Mouse (Mus musculus): Measurements from ENCODE around the gene Zfp653.
A peak's percentile ranks its signal among the peaks of the same experiment; 100 is the strongest.
"Not testable (repeated sequence)": the region's sequence is repeated elsewhere in the genome, so short reads cannot be mapped to it uniquely, and the experiment has no call there.

Zfp653 gene

GRCm38 (mm10) chr9:22070791-22071573 lies at the start of gene Zfp653, which contains the start of gene Gm49318:
Zfp653 (minus strand) TSS chr9:22071376.
Gm49318 (minus strand) TSS chr9:22071259.
- peak; percentile 93 for DNase-seq (ENCODE audit: extremely low read depth, low read depth)

- no peak for DNase-seq (ENCODE audit: extremely low read depth, low read depth)
Observed at GRCm38 (mm10) chr9:22119543-22119942, 48.4 kb upstream of the Zfp653 start.

- DNase-seq (ENCODE audit: extremely low read depth, low read depth): peak; percentile 86
Observed at GRCm38 (mm10) chr9:22117754-22118456, 46.7 kb upstream of the Zfp653 start.

DNA sequence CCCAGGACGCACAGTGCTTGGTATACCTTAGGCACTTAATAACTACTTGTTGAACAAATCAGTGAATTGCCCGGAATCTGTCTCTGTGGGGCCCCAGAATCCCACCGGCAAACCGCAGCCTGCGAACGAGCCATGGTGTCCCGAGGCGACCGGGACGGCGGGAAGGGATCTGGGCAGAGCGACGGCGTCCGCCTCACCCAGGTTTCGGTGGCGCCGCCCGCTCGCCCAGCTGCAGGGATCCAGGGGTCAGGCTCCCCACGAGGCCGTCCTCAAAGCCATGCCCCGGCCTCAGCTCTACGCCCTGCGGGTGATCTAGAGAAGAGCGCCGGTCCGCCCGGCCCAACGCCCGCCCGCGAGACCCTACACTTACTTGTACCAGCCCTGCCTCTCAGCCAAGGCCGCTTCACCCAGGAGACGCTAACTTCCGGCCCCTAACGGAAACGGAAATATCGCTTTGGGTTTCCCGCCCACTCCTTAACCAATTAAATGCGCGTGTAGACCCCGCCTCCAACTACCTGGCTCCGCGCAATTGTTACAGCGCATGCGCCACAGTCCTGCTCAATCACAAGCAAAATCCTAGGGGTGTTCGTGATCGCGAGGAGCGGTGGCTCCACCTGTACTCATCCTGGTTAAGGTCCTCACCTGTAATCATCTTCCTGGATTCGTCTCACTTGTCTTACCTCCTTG lies 45.7 kb upstream of the Zfp653 start, which contains the start of gene Elof1:
TSS of gene Elof1 (minus strand) at position 433 of the 687 bp plus-strand sequence.
- DNase-seq (ENCODE audit: extremely low read depth, low read depth): peak; percentile 98

DNA sequence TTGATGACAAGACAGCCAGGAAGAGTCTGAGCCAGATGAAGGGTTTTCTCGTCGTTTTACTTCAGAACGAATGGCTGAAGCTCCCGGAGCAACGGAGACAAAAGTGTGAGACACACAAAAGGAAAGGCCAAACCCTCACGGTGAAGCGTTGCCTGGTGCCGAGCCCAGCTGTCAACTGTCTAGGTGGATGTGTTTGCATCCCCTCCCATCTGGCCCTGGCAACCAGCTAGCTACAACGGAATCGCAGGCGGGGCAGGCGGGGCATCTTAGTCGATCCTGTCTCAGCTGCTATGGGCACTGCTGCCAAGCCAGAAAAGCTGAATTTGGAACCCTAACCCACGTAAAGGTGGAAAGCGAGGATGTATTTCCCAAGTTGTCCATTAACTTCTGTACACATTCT lies 44.9 kb upstream of the Zfp653 start:
- DNase-seq (ENCODE audit: extremely low read depth, low read depth): no peak

- DNase-seq (ENCODE audit: extremely low read depth, low read depth): no peak
Observed at GRCm38 (mm10) chr9:22115635-22116034, 44.5 kb upstream of the Zfp653 start.

GRCm38 (mm10) chr9:22108194-22108593 lies 37.0 kb upstream of the Zfp653 start:
- DNase-seq (ENCODE audit: extremely low read depth, low read depth): no peak

- DNase-seq (ENCODE audit: extremely low read depth, low read depth): no peak
Observed at GRCm38 (mm10) chr9:22099922-22100321, 28.7 kb upstream of the Zfp653 start.

DNA sequence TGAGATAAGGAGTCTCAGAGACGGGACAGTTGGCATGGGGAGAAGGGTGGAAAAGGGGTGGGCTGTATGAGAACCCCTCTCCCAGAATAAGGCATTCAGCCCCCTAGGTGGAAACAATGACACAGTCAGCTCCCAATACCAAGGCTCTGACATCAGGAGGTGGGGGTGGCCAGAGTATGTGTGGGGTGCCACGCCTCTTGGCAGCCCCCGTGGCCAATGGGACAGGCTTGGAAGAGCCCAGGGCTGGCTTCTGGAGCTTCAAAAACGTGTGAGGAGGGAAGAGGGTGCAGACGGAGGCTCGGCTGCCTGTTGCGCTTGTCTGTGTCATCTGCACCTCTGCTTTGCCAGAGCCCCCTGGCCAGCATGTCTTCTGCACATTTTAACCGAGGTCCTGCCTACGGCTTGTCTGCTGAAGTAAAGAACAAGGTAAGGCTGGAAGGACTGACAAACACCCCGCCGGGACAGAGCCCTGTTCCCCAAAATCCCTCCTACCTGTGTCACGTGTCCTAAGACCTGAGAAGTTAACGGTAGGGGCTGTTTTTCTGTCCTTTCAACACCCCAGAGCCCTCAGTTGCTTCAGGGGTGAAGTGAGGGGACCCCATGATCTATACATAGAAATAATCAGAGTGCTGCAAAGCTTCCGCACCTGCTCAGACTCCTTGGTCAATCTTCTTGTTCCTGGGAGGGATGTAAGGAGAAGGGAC lies 28.0 kb upstream of the Zfp653 start, which contains the start of gene Cnn1:
TSS of gene Cnn1 (plus strand) at position 224 of the 704 bp plus-strand sequence.
- no peak for DNase-seq (ENCODE audit: extremely low read depth, low read depth)

DNA sequence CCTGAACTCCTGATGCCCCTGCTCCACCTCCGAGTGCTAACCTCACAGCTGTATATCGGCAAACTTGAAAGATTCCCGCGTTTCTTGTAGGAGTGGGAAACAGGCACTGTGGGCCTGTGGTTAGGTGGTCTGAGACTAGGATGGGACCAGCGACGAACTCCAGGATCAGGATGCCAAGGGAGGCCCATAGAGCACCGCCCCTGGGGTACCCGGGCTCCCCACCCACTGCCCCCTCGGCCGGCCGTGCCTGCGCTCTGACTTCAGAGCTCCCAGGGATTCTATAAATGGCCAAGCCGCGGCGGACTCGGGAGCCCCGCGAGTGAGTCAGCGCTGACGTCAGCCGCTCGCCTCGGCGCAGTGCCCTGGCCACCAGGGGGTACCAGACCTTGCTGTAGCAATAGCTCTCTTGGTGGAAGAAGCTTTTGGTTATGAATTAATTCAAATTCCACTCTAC lies 24.7 kb upstream of the Zfp653 start:
- DNase-seq (ENCODE audit: extremely low read depth, low read depth): peak; percentile 80

DNA sequence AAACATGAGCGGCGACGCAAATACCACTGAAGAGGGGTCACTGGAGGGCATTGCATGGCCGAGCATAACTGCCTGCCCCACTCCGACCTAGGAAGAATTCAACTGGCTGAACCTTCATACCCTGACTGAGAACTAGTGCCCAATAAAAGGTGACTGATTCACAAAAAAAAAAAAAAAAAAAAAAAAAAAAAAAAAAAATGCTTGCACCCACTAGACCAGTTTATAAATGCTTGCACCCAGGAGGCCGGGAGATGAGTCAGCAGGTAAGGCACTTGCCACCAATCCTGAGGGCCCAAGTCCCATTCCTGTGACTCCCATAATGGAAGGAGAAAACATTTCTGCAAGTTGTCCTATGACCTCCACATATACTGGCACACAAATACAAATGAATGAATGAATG lies 21.6 kb upstream of the Zfp653 start:
- DNase-seq (ENCODE audit: extremely low read depth, low read depth): no peak

GRCm38 (mm10) chr9:22089986-22090385 lies 18.8 kb upstream of the Zfp653 start:
- no peak for DNase-seq (ENCODE audit: extremely low read depth, low read depth)

- DNase-seq (ENCODE audit: extremely low read depth, low read depth): no peak
Observed at GRCm38 (mm10) chr9:22089281-22089680, 18.1 kb upstream of the Zfp653 start.

DNA sequence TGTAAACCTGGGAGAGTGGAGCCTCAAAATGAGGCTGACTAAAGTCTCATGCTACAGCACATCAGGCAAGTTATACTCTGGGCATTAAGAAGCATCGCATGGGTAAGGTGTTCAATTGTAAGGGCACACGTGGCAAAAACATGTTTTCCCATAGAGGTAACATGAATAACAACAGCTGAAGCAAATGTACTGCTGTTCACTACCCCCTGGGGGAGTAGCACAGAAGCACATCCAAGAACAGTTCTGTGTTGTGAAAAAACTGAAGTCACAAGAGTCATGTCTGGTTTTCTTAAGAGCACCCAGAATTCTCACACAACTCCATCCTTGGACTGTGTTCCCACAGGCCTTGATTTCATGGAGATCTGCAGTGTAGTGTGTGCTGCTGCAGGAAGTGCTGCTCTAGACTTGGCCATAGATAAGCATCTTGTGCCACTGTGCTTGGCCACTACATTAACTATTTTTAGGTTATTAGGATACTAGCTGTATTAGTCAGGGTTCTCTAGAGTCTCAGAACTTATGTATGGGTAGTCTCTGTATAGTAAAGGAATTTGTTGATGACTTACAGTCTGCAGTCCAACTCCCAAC lies 15.9 kb upstream of the Zfp653 start:
- DNase-seq (ENCODE audit: extremely low read depth, low read depth): no peak

- DNase-seq (ENCODE audit: extremely low read depth, low read depth): no peak
Observed at GRCm38 (mm10) chr9:22086012-22086411, 14.8 kb upstream of the Zfp653 start.

DNA sequence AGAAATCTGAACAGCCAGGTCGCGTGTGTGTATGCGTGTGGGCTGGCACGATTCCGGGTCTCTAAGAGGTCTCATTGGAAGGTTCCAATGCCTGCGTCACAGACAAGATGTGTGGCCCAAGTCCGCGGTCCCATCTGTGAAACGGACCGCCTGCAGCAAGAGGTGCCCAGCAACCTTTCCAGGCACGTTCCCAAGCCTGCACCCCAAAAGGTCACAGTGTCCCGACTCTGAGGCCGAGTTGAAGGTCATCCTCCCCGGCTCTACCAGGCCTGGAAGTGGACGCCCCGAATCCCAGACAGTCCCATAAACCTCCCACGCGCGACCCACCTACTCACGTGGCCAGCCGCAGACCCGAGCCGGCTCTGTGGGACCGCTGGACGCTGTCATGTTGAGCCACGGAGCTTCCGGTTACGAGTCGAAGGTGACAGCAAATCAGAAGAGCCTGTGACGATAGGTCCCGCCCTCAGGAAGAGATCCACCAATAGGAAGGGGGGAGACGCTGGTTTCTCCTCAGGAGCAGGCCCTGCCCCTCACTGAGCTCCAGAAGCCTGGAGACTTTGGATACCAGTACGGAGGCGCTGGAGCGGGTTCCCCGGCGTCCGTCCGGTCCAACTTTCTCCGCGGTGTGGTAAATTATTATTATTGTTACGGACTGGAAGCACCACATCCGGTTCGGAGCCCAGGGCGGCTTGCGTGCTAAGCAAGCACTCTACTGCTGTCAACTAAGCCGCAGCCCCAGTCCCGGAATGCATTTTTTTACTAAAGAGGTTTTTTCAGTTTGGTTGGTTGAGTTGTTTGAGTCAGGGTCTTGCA lies 14.1 kb upstream of the Zfp653 start, which contains the start of gene Ecsit:
TSS of gene Ecsit (minus strand) at position 417 of the 813 bp plus-strand sequence.
- peak; percentile 97 for DNase-seq (ENCODE audit: extremely low read depth, low read depth)

GRCm38 (mm10) chr9:22084667-22085021 lies 13.5 kb upstream of the Zfp653 start:
- DNase-seq (ENCODE audit: extremely low read depth, low read depth): no peak

- no peak for DNase-seq (ENCODE audit: extremely low read depth, low read depth)
Observed at GRCm38 (mm10) chr9:22076223-22076622, 5.0 kb upstream of the Zfp653 start.

- DNase-seq (ENCODE audit: extremely low read depth, low read depth): not testable (repeated sequence)
Observed at GRCm38 (mm10) chr9:22075778-22076177, 4.6 kb upstream of the Zfp653 start.

- DNase-seq (ENCODE audit: extremely low read depth, low read depth): no peak
Observed at GRCm38 (mm10) chr9:22072276-22072675, 1.1 kb upstream of the Zfp653 start.
